Mouse (Mus musculus) adrenal gland (tissue): ENCODE results near the gene Olfr1357.
"Not testable (repeated sequence)": the region's sequence is repeated elsewhere in the genome, so short reads cannot be mapped to it uniquely, and the experiment has no call there.

Experiments used
- intact Hi-C: fragments of 180-260 bp; cut with DNase I; formaldehyde crosslinking; loops from one replicate; pipeline ENCODE4 v1.15.1; 2025
- long read RNA-seq, 2 experiments: library from polyadenylated mRNA; unstranded; transcript quantifications; one replicate each; pipeline ENCODE4 v2.0.0; 2020; ENCODE audit warnings: borderline replicate concordance in 1 of 2; ENCODE audit not compliant: insufficient replicate concordance in 1 of 2

The Olfr1357 gene
- long read RNA-seq, experiment 1, result 0 reads
- long read RNA-seq, experiment 2, result 0 reads

DNA sequence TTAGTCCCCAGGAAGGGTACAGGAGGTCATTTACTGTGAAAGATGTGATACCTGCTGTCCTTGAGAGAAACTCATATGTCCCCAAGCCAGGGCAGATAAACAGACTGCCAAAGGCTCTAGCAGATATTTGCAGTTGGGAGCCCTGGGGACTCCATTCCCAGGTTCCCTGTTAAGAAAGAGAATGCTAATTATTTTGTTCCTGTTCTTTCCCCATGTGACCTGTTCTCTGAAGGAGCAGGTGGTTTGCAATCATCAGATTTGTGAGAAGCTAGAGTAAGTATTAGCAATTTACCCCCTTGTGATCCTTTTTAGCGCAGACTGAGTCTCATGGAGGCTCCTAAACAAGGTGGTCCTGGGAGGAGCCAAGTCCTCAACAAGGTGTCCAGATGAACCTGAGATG is at the start of gene Olfr1357:
Gene Olfr1357, minus strand, starts transcription at position 101 of the 400 bp plus-strand sequence.
- intact Hi-C loops, result no loop called here

DNA sequence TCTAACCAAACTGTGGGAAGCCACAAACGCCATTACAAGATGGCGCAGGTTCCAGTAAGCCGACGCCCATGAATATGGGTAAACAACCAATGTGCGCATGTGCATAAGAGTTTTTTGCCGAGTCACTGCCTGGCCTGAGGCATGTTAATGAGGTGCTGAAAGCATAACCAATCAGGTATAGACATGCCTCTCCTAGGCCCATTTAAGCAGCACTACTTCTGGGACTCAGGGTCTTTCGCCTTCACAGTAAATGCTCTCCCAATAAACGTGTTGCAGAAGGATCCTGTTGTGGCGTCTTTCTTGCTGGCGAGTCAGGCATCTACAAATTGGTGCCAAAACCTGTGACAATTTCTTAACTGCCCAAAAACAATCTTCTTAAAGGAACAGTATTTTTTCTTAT is 48.8 kb upstream of the Olfr1357 start:
- intact Hi-C loops, result not testable (repeated sequence)

DNA sequence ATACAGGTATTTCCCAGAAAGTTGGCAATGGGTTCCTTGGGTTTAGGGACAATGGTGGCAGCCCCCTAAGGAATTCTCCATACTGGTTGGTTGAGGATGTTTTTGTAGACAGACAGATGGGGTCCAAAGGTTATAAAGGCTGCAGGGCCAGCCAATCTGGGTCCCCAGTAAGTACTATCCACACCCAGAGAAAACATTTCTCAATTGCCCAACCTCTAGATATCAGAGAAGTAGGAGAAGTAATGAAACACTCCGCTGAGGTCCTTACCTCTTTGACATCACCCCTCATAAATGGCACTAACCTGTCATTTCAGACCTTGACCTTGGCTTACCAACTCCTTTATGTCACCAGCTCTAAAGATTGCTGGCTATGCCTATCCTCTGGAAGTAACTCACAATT is 46.7 kb upstream of the Olfr1357 start:
- intact Hi-C loops, result no loop called here

DNA sequence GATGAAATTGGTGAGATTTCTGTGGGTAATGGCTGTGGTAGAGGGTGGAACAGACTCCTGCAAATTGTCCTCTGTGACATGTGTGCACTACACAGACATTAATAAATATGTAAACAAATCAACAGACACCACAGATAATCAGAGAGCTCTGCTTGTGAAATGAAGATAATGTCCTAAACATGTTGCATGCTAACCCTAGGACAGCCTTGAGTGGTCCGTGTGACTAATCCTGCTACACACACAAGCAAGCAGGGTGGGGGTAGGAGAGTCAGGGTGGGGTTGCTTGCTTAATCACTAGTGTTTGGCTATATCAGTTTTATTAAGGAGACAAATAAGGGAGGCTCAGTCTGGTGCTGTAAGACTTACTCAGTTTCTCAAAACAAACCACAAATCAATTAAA is 43.3 kb upstream of the Olfr1357 start:
- intact Hi-C loops, result no loop called here

DNA sequence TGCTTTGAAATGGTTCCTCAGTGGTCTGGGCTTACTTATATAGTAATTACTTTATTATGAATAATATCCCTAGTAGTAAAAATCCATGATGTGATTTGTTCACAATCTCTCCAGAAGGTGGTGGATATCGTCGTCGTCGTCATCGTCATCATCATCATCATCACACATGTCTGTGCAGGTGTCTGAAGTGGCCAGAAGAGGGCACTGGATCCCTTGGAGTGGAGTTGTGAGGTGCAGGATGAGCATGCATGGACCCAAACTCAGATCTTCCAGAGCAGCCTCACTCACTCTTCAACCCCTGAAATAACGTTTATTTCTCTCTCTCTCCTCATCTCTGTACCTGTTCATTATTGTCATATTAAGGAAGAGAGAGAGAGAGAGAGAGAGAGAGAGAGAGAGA is 14.4 kb upstream of the Olfr1357 start:
- intact Hi-C loops, result loop anchor here (5.0 kb wide), 1 partner anchor 485 kb away; no protein-coding TSS in a partner anchor

DNA sequence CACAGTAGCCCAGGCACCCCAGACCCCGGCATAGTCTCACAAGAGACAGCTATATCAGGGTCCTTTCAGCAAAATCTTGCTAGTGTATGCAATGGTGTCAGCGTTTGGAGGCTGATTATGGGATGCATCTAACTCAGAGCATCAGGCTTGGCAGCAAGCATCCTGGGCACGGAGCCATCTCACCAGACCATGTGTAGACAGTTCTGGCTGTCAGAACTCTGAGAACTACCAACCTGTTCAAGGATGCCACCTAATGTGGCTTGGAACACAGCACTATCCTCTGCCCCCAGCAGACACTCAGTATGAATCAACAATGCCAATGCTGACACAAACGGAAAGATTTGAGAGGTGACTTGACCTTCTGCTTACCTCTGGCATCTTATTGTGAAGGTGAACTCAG is 12.3 kb upstream of the Olfr1357 start:
- intact Hi-C loops, result loop anchor here (5.0 kb wide), 1 partner anchor 487 kb away; no protein-coding TSS in a partner anchor

DNA sequence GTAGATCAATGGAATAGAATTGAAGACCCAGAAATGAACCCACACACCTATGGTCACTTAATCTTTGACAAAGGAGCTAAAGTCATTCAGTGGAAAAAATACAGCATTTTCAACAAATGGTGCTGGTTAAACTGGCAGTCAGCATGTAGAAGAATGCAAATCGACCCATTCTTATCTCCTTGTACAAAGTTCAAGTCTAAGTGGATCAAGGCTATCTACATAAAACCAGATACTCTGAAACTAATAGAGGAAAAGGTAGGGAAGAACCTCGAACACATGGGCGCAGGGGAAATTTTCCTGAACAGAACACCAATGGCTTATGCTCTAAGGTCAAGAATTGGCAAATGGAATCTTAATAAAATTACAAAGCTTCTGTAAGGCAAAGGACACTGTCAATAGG is 5.3 kb upstream of the Olfr1357 start:
- intact Hi-C loops, result not testable (repeated sequence)

DNA sequence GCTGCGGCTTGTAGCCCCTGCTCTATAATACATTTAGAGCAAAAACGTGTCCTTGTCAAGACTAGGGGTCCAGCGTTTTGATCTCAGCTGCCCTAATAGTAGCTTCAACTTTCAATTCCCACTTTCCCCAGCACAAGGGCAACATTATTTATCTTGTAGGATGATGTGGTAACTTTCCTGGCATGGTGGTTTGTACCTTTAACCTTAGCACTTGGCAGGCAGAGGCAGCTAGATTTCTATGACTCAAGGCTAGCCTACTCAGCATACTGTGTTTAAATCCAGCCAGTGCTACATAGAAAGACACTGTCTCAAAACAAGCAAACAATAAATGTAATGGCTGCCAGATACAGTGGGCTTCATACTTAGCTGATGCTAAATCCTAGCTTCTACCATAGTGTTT is 10.3 kb downstream of the Olfr1357 start:
- intact Hi-C loops, result loop anchor here (5.0 kb wide), 1 partner anchor 70 kb away; no protein-coding TSS in a partner anchor

DNA sequence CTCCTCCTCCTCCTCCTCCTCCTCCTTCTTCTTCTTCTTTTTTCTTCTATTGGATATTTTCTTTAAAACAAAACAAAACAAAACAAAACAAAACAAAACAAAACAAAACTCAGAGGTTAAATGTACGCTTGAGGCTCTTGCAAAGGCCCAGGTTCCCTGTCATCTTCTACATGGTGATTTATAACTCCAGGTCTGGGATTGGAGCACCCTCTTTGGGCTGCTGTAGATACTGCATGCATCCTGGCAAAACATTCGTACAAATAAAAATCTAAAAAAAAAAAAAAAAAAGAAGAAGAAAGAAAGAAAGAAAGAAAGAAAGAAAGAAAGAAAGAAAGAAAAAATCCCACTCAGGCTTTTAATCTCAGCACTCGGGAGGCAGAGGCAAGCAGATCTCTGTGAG is 12.8 kb downstream of the Olfr1357 start:
- intact Hi-C loops, result loop anchor here (5.0 kb wide), 1 partner anchor 68 kb away; no protein-coding TSS in a partner anchor

DNA sequence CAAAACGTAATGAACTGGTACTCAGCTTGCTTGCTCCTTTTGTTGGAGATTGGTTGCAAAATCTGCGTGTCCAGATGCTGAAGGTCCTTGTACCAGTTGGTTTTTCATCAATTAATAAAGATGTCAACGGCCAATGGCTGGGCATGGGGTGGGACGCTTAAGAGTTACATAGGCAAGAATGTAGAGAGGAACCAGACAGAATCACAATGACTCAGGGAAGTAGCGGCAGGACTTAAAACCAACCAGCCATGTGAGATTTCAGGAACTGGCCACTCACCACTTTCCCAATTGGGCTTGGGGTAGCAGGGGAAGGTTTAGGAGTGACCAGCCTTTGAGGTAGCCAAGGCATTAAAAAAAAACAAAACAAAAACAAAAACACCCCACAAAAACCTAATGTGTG is 18.0 kb downstream of the Olfr1357 start:
- intact Hi-C loops, result no loop called here

DNA sequence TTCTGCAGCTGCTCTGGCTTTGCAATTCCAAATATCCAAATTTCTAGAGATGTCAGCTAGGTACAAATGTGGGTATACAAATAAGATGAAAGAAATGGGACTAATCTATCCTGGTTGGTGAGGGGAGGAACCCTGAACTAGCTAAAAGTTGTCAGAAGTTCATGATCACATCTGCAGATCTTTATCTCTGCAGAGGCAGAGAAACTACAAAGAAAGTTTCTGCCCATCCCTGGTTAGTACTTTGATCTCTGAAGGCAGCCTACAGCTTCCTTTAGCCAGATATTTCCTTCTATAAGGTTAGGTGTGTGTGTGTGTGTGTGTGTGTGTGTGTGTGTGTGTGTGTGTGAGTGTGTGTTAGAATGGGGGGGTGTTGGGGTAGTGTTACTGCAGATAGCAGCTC is 23.3 kb downstream of the Olfr1357 start:
- intact Hi-C loops, result loop anchor here (5.0 kb wide), 1 partner anchor 72 kb away; no protein-coding TSS in a partner anchor

DNA sequence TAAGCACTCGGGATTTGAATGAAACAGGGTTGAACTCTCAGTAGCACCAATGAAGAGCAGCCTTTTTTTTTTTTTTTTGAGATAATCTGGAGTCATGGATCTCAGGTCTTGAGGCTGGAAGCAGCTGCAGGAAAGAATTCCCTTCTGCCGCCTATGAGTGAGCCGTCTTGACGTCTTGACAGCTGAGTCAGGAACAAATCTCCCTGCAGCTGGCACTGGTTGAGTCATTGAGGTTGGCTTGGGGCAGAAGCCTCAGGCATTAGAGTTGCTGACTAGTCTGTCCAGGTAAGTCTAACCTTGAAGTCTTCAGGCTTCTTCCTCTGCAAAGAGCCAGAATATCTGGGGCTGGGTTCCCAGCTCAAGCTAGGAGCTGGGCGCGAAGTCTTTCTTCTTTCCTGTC is 23.7 kb downstream of the Olfr1357 start:
- intact Hi-C loops, result loop anchor here (5.0 kb wide), 1 partner anchor 72 kb away; no protein-coding TSS in a partner anchor

DNA sequence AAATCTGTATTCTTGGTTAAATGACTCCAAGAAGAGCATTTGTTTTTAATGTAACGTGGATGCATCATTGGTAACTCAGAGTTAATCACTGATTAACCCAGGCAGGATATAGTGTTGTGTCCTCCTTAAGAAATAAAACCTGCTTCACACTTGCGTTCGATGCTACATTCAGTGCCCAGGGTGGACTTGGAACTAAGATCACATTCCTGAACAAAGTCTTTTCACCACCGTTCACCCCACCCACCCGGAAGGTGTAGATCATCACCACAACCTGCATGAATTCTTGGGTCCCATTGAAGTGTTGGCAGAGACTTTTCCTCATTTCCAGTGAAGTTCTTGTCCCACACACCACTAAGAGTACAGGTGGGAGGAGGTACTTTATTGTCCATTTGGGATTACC is 24.1 kb downstream of the Olfr1357 start:
- intact Hi-C loops, result loop anchor here (5.0 kb wide), 1 partner anchor 71 kb away; no protein-coding TSS in a partner anchor

DNA sequence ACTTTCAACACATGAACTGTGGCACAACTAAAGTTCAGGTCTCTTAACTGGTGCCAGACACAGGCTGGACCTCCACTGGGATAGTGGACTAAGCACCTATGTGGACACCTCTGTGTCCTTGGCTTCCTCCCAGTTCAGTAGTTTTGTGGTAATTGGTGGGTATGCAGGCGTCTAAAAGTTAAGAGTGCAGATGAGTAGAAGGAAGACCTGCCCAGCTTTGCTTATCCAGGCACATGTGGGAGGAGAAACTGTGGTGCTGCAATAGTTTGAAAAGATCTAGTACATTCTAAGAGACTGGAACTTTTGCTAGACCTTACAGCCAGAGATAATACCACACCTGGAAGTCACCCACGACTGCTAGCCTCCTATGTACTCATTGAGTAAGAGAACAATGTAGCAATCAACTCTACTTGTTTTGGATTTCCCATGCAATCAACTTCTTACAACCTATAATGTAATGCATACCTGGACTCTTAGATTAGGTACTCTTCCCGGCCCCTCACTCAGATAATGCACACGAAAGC is 25.0 kb downstream of the Olfr1357 start:
- intact Hi-C loops, result loop anchor here (5.0 kb wide), 1 partner anchor 71 kb away; no protein-coding TSS in a partner anchor

DNA sequence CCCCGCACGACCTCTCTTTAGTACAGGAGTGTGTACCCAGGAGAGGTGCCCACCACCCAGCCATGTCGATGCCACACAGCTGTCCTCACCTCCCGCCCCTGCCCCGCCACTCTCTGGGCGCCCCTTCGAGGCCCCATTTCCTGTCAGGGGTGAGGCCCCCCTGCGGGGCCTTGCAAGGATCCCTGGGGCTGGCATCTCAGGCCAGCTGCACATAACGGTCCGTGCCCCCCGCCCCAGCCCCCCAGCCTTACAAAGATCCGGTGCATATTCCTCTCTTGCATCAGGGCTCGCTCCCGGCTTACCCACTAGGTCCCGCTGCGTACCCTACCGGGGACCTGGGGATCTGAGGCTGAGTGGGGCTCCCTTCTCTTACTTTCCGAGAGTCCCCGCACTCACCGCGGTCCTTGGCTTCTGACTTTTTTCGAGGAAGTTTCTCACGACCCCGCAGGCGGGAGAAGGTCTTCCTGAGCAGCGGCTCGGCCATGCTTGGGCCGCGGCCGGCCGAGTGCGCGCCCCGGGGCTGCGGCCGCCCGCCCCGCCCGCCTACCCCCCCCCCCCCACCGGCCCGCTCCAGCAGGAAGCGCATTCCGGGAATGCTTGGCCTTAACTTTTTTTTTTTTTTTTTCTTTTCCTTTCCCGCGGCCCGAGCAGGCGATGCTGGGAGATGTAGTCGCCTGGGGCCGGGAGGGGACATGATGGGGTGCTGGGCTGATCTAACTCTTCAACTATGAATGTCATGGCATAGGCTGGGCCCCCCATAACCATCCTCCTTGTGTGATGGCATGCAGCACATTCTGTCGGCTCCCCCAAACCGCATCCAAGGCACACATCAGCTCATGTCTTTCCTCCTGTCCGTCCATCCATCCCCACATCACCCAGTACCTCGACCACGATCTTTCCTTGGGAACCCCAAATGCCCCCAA is 26.2 kb downstream of the Olfr1357 start, which contains the start of gene Syde1:
Gene Syde1, minus strand, starts transcription at position 559 of the 923 bp plus-strand sequence.
- intact Hi-C loops, result loop anchor here (5.0 kb wide), 1 partner anchor 69 kb away; no protein-coding TSS in a partner anchor

DNA sequence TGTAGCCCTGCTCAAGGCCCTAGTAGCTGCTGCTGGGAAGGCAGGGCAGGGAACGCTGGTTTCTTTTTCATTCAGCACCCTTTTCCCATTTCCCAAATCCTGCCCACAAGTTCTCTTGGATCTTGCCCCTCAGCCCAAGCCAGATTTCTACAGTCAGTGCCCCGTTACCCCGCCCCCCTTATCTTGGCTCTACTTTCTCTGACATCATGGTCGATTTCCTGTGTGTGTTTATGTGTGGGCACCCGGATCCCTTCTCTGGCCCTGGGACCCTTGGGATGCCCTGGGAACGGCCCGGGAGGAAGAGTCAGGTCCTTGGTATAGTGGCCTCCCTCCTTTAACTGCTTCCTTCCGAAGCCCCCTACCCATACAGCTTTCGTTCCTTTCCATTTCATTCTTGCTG is 27.1 kb downstream of the Olfr1357 start:
- intact Hi-C loops, result loop anchor here (5.0 kb wide), 1 partner anchor 68 kb away; no protein-coding TSS in a partner anchor

DNA sequence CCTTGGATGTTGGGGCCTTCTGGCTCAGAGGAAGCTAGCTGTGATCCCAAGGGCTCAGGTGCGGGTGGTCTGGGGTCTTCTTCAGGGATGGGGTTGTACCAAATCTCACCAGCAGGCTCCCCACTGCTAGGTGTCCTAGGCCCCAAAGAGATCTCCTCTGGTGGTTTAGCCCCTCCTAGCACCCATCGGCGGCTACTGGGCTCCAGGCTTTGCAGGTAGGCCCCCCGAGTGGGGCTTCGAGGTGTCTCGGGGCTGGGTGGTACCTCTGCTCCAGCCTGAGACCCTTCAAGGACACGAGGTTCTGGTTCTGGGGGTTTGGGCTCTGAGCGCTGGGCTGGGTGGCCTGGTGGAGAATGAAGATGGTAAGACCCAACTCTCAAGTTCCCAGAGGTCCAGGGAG is 28.0 kb downstream of the Olfr1357 start:
- intact Hi-C loops, result loop anchor here (5.0 kb wide), 1 partner anchor 68 kb away; no protein-coding TSS in a partner anchor

DNA sequence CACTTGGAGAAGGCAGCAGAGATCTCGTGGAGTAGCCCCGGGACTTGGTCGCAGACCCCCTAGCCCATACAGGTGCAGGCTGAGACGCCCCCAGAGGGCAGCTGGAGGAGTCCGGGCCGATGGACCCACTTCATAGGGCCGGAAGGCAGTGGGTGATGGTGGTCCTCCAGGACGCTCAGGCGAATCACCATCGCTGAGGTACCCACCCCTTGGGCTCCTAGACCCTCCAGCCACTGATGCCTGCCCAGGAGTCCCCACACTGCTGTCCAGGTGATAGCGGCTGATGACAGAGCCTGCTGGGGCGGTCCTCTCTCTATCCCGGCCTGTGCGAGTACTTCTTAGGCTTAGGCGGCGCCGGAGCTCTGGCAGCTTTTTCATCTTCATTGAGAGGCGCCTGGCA is 28.6 kb downstream of the Olfr1357 start:
- intact Hi-C loops, result no loop called here

DNA sequence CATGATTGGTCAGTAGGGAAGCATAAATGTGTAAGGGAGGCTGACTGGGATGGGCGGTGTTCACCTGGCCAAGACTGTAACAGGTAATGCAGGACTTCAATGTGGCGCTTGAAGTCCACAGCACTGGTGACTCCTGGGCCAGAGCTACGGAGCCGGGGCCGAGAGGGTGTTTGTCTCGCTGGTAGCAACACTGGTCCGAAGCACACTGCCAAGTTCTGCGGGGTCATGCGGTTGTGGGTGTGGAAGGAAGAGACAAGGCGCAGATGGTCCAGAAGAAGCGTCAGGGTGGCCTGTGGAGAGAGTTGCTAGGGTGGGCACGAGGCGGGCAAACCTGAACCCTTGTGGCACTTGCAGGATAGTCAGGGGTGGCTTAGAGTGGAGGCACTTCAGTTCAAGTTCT is 31.8 kb downstream of the Olfr1357 start:
- intact Hi-C loops, result no loop called here

DNA sequence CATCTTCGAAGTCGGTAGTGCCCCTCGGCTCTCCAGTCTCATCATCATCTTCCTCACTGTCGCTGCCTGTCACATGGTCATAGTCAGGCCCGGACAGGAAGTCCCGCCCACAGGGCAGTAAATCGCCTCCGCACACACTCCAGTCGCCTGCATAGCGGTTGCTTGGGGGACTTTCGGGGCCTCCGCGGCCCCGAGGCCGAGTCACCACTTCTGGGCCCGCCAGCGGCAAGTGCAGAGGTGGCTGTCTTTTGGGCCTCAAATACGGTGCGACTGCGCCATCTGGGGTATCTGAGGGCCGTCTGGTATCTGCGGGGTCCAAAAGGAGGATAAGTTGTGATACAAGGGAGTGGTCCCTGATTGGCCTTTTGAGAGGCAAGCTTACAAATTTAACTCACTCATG is 32.3 kb downstream of the Olfr1357 start:
- intact Hi-C loops, result no loop called here

DNA sequence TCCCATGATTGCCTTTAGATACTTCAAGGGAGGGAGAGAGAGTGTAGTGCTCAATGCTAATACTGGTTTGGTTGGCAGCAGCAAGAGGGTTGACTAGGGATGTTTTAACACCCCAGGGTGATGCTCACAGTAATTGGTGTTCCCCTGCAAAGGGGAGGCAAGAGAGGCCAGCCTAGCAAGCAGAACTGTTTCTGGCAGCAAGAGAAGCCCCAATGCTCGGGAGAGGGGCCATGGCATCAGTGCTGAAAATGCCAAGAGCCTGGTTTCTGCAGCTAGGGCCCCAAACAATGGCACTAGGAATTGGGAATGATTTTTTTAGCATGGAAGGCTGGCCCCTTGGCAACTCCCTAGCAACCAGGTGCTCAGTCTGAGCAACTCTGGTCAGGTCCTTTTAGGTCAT is 32.9 kb downstream of the Olfr1357 start:
- intact Hi-C loops, result no loop called here

DNA sequence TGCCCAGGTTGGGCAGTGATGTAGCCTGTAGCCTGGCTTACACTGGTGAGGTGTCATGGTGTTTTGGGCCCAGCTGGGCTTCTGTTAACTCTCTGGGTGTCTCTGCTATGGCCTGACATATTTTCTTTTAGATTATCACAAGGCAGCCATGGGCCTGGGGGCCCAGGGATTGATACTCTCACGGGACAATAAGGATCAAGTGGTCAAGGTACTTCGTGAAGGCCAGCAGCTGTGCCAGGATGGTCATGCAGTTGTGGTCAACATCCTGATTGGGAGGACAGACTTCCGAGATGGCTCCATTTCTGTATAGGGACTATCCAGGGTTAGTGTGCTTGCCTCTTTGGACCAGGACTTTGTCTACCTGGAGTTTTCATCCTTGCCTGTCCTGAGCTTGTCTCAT is 33.9 kb downstream of the Olfr1357 start:
- intact Hi-C loops, result no loop called here
